Mouse (Mus musculus) neural tube, embryonic 12.5 days (tissue): ENCODE measurements around the gene Car12. TPM values are rescaled to one million over a fixed set of nuclear protein-coding genes. Genes with fewer than 3 reads are reported as not detected.

Experiments used
- ATAC-seq: fragments of 200-750 bp; cut with Nextera tagmentation; 2 replicates; pipeline ENCODE4 v1.8.0; 2017; ENCODE audit warnings: low read depth, mild to moderate bottlenecking, moderate TSS enrichment, moderate library complexity; ENCODE audit not compliant: low FRiP score
- H3K27ac ChIP-seq: fragments of 300-500 bp; sonication (generic); 2 replicates; pipeline ENCODE4 v1.5.1; 2016
- H3K27me3 ChIP-seq: fragments of 300-500 bp; sonication (generic); replicated peaks from 2 replicates; pipeline ENCODE4 v1.6.1; 2016; ENCODE audit warnings: mild to moderate bottlenecking
- H3K36me3 ChIP-seq: fragments of 300-500 bp; sonication (generic); 2 replicates; pipeline ENCODE4 v1.6.1; 2016; ENCODE audit warnings: mild to moderate bottlenecking
- H3K4me1 ChIP-seq: fragments of 300-500 bp; sonication (generic); 2 replicates; pipeline ENCODE4 v1.6.1; 2016
- H3K4me2 ChIP-seq: fragments of 300-500 bp; sonication (generic); replicated peaks from 2 replicates; pipeline ENCODE4 v1.6.1; 2016; ENCODE audit warnings: mild to moderate bottlenecking
- H3K4me3 ChIP-seq: fragments of 300-500 bp; sonication (generic); 2 replicates; pipeline ENCODE4 v1.5.1; 2016
- H3K9ac ChIP-seq: fragments of 300-500 bp; sonication (generic); 2 replicates; pipeline ENCODE4 v1.6.1; 2016; ENCODE audit warnings: mild to moderate bottlenecking
- H3K9me3 ChIP-seq: fragments of 300-500 bp; sonication (generic); 2 replicates; pipeline ENCODE4 v1.6.1; 2016; ENCODE audit warnings: mild to moderate bottlenecking
- WGBS: fragments of 180-500 bp; shearing (Covaris S2); methylation state at CpG from one replicate; pipeline ENCODE4 v1.1.7; 2016; 5-methylcytosine and 5-hydroxymethylcytosine counted together
- polyA plus RNA-seq: library from polyadenylated mRNA; unstranded; fragments of >200 nt; fragmentation: Nextera tagmentation; extraction: Ambion mirVana; gene quantifications from 2 replicates; pipeline ENCODE4 v1.2.1, GENCODE M21; 2016

The Car12 gene
- polyA plus RNA-seq: 0.31 and 0.38 TPM in 2 replicates

DNA sequence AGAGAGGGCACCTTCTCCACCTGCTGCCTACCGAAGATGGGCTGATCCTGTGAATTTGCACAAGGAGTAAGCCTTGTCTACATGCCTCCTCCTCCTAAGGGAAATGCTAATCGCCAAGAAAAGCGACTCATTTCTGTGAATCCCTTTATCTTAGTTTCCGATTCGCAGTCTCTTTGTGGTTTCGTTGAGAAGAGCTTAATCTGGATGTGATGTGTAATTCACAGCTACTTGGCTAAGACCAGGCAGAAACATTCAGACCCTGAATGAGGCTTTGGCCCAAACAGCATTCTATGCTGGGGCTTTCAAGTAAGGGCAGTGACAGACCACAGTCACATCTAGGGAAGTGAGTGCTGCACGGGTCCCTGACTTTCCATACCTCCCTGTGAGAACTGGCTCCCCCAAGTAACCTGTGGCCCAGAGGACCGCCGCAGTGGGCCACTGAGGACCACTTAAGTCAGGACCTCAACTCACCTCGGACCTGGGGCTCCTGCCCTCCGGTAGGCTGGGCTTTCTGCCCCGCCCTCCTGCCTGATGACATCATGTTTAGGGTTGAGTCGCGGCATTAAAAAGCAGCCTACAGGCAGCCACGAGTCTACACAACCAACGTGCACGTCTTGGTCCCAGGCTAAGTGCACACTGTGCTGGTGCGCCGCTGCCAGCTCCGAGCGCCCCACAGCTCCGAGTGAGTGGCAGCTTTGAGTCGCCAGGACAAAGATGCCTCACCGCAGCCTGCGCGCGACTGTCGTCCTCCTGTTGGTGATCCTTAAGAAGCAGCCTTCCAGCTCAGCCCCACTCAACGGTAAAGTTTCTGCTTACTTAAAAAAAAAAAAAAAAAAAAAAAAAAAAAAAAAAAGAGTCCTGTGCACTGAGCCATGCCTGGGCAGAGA is at the start of gene Car12:
Gene Car12, plus strand, starts transcription at position 552 of the 887 bp plus-strand sequence.
- Histone ChIP-seq H3K27ac (no peak within 1 kb of the TSS), H3K9ac (peak within 1 kb of the TSS; percentile 48; the same call in 1 of the 2 replicates)
- WGBS: 14% methylated on average over 29 of the region's 29 CpGs

DNA sequence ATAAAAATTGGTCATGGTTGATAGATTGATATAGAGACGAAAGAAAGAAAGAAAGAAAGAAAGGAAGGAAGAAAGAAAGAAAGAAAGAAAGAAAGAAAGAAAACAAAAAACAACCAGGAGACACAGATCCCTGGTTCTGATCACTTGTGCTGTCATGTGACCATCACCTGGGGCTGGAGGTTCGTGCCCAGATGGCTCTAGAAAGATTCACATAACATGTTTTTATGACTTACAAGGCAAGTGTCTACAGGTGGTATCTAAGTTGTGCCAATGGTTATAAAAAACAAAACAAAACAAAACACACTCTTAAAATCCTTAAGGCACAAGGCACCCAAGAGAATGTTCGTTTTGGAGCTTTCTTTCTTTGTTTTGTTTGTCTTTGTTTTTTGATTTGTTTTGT is 49.7 kb upstream of the Car12 start:
- H3K9me3 ChIP-seq: no peaks in the 10 kb centered on the region
- no peak overlapping the region for H3K4me3 ChIP-seq
- no peaks in the 10 kb centered on the region for H3K27me3 ChIP-seq
- WGBS: 83% methylated on average over 3 of the region's 3 CpGs
- H3K9ac ChIP-seq: no peak overlapping the region
- H3K4me1 ChIP-seq: no peaks in the 10 kb centered on the region
- H3K4me2 ChIP-seq: no peak overlapping the region
- no peak for ATAC-seq
- no peaks in the 10 kb centered on the region for H3K36me3 ChIP-seq
- no peak overlapping the region for H3K27ac ChIP-seq

More for the DNA sequence above, at the start of gene Car12:
- Histone ChIP-seq H3K4me3 (peak within 1 kb of the TSS; percentile 32), H3K4me1 (peaks cover 10% of the 10 kb centered on the region), H3K27me3 (peaks cover 18% of the 10 kb centered on the region), H3K9me3 (no peaks in the 10 kb centered on the region), H3K36me3 (no peaks in the 10 kb centered on the region), H3K4me2 (peak within 1 kb of the TSS; percentile 71)
- ATAC-seq: 0 out of 2 replicates have a peak, but pooled peaks have one; percentile 50

DNA sequence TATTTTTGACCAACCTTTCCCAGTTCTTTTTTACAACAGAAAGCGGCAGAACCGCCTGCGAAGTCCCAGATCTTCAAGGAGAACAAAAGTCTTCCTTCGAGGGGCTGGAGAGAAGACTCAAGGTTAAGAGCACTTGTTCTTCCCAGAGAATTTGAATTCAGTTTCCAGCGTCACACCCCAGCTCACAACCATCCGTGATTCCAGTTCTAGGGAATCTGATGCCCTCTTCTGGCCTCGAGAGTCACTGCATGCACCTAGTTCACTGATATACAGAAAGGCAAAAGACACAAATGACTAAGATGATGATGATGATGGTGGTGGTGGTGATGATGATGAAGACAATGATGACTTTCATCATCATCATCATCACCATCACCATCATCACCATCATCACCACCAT is 48.9 kb upstream of the Car12 start:
- ATAC-seq: no peak
- Histone ChIP-seq H3K27me3 (no peaks in the 10 kb centered on the region), H3K4me3 (no peak overlapping the region), H3K9ac (no peak overlapping the region), H3K4me1 (no peaks in the 10 kb centered on the region), H3K4me2 (no peak overlapping the region), H3K36me3 (no peaks in the 10 kb centered on the region), H3K9me3 (no peaks in the 10 kb centered on the region), H3K27ac (no peak overlapping the region)
- 84% methylated on average over 7 of the region's 7 CpGs for WGBS

DNA sequence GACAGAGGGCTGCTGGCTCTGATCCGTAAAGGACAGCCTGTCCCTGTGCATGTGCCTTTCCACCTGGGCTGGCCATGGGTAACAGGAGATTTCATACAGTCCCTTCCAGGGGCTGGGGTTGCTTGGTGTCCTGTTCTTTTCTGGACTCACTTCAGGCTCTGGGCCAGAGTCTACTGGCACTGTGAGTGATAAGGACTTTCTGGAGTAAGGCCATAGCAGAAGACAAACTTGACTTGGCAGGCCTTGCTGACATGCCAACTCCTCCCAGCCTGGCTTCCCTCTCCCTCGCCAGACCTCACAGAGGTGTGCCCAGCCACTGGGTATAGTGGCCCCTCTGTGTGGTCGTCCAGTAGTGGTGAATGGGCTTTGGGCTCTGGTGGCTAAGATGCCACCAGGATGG is 47.3 kb upstream of the Car12 start:
- Histone ChIP-seq H3K9ac (no peak overlapping the region), H3K4me1 (no peaks in the 10 kb centered on the region), H3K27me3 (no peaks in the 10 kb centered on the region), H3K36me3 (no peaks in the 10 kb centered on the region), H3K4me2 (no peak overlapping the region), H3K9me3 (no peaks in the 10 kb centered on the region), H3K27ac (no peak overlapping the region), H3K4me3 (no peak overlapping the region)
- ATAC-seq: no peak
- 84% methylated on average over 3 of the region's 3 CpGs for WGBS

DNA sequence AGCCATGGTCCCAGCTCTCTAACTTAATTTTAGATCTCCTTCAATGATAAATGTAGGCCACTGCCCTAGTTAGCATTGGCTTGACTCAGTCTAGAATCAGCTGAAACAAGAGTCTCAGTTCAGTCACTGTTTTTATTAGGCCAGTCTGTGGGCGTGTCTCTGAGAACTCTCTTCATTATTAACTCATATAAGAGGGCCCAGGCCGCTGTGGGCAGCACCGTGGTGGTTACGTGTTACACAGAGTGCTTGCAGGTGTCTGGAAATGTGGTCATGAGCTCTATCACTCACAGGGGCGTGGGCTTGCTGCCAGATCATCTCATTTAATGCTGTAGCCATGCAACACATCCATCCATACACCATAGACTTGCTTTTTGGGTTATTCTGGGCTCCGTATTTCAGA is 46.4 kb upstream of the Car12 start:
- Histone ChIP-seq H3K27me3 (no peaks in the 10 kb centered on the region), H3K4me3 (no peak overlapping the region), H3K36me3 (no peaks in the 10 kb centered on the region), H3K27ac (no peak overlapping the region), H3K4me1 (no peaks in the 10 kb centered on the region), H3K9ac (no peak overlapping the region), H3K9me3 (no peaks in the 10 kb centered on the region), H3K4me2 (no peak overlapping the region)
- 78% methylated on average over 6 of the region's 6 CpGs for WGBS
- no peak for ATAC-seq

DNA sequence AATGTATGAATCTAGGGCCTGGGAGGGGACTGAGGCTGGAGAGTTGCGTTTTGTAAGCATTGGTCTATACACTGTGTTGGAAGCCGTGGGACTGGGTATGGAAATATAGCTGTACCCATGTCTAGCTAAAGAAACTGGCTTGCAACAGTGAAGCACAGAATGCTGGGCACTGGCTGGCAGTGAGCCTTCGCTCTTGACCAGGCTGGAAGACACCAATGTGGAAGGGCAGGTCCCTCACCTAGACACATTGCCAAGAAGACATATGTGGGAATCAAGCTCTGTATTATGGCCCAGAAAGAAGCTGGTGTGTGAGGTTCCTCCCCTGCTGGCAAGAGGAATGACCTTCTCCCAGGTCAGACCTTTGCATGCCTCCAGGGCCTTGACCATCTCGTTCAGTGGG is 45.6 kb upstream of the Car12 start:
- Histone ChIP-seq H3K4me3 (no peak overlapping the region), H3K9ac (no peak overlapping the region), H3K27ac (no peak overlapping the region), H3K27me3 (no peaks in the 10 kb centered on the region), H3K36me3 (no peaks in the 10 kb centered on the region), H3K9me3 (no peaks in the 10 kb centered on the region), H3K4me2 (no peak overlapping the region), H3K4me1 (no peaks in the 10 kb centered on the region)
- no peak for ATAC-seq
- 90% methylated on average over 4 of the region's 4 CpGs for WGBS

DNA sequence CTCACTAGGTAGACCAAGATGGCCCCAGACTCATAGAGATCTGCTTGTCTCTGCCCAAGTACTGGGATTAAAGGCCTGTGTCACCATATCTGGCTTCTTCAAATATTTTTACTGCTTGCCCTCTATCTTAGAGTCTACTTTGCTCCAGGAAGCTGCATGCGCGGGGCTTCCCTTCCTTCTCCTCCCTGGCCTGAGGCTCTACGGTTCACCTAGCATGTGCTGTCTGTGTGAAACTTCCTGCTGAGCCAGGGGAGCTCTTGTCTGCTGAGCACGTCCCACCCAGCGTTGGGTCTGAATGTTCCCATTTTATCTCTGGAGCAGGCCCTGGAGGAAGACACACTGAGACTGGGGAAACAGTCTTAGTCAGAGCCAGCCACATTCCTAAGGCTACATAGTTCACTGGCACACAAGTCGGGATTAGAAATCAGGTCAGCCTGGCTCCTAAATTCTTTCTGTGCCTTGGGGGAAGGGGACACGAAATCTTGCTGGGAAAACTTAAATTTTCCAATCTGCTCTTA is 43.9 kb upstream of the Car12 start:
- Histone ChIP-seq H3K36me3 (no peaks in the 10 kb centered on the region), H3K9me3 (no peaks in the 10 kb centered on the region), H3K4me3 (no peak overlapping the region), H3K4me2 (no peak overlapping the region), H3K9ac (no peak overlapping the region), H3K4me1 (no peaks in the 10 kb centered on the region), H3K27me3 (no peaks in the 10 kb centered on the region), H3K27ac (no peak overlapping the region)
- WGBS: 57% methylated on average over 7 of the region's 7 CpGs
- no peak for ATAC-seq

DNA sequence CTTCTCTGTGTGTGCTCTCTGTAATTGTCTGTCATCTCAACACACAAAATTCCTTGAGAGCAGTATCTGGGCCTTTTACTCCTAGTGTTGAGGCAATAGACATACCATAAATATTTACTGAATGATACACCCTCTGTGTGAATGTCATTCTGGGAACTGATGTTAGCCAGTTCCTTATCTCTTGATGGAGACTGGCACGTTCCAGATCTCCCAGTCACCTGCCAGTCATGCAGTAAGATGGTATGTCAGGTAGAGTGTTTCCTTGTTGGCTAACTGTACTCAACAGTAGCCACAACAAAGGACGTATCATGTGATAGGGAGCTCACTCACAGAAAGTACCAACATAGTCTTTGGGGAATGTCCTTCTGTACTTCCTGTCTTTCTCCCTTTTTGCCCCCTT is 39.7 kb upstream of the Car12 start:
- no peak for ATAC-seq
- no peak overlapping the region for H3K4me2 ChIP-seq

DNA sequence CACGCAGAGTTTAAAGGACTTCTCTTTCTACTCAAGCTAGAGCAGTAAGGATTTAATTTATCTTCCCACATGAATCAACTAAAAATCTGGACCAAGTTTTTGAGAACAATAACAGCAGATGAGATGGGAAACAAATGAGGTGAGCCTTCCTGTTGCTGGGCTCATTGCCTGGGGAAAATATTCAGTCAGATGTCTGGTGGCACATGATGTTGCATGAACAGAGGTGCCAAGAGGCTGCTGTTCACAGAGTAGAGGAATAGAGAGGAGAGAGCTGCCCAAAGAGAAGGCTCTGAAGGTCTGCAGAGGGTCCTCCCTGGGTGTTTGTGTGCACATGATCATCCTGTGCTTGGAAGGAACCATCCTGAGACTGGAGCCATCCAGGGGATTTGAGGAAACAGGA is 37.9 kb upstream of the Car12 start:
- Histone ChIP-seq H3K9ac (no peak overlapping the region), H3K27me3 (no peaks in the 10 kb centered on the region), H3K4me1 (no peaks in the 10 kb centered on the region), H3K9me3 (no peaks in the 10 kb centered on the region), H3K4me2 (no peak overlapping the region), H3K4me3 (no peak overlapping the region), H3K27ac (no peak overlapping the region), H3K36me3 (no peaks in the 10 kb centered on the region)
- 90% methylated on average over 1 of the region's 1 CpGs for WGBS
- no peak for ATAC-seq

More for the DNA sequence above, 39.7 kb upstream of the Car12 start:
- Histone ChIP-seq H3K4me3 (no peak overlapping the region), H3K36me3 (no peaks in the 10 kb centered on the region), H3K4me1 (no peaks in the 10 kb centered on the region), H3K9ac (no peak overlapping the region), H3K27ac (no peak overlapping the region), H3K9me3 (no peaks in the 10 kb centered on the region), H3K27me3 (no peaks in the 10 kb centered on the region)
- 72% methylated on average over 2 of the region's 2 CpGs for WGBS

DNA sequence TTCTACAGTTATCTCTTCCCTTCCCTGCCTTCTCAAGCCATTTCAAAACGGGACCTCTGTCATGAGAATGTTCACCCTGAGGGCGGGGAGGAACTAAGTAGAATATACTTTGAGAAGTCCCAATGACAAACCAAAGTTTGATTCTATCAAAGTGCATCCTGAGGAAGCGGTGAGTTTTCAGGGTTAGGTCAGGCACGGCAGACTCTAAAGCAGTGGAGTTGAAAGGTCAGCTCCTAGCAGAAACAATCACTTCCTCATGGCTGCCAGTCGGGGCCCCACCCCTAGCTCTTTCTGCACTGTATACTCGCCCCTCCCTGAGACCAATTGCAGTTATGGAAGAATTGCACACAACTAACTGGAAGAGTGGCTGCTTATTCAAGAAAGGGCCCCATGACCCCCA is 33.4 kb upstream of the Car12 start:
- H3K4me2 ChIP-seq: no peak overlapping the region
- H3K9me3 ChIP-seq: no peaks in the 10 kb centered on the region

DNA sequence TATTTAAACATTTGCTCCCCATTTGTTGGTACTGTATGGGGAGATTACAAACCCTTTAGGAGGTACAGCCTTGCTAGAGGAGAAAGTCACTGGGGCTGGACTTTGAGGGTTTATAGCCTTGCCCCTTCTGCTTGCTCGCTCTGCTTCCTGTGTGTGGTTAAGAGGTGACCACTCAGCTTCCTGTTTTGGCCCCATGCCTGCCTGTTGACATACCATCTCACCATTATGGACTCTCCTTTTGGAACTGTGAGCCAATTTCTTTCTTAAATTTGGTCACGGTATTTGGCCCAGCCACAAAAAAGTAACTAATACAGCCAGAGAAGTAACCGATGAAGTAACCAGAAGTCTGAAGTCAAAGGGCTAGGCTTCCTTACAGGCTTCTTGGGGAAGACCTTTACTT is 30.7 kb upstream of the Car12 start:
- Histone ChIP-seq H3K9ac (no peak overlapping the region), H3K4me1 (no peaks in the 10 kb centered on the region), H3K4me3 (no peak overlapping the region), H3K27me3 (no peaks in the 10 kb centered on the region), H3K36me3 (no peaks in the 10 kb centered on the region), H3K27ac (no peak overlapping the region), H3K9me3 (no peaks in the 10 kb centered on the region), H3K4me2 (no peak overlapping the region)
- WGBS: 93% methylated on average over 3 of the region's 3 CpGs
- ATAC-seq: no peak

More for the DNA sequence above, 33.4 kb upstream of the Car12 start:
- H3K27ac ChIP-seq: no peak overlapping the region
- no peak overlapping the region for H3K4me3 ChIP-seq
- H3K9ac ChIP-seq: no peak overlapping the region
- no peaks in the 10 kb centered on the region for H3K36me3 ChIP-seq
- no peaks in the 10 kb centered on the region for H3K27me3 ChIP-seq
- no peaks in the 10 kb centered on the region for H3K4me1 ChIP-seq
- ATAC-seq: no peak
- 68% methylated on average over 6 of the region's 6 CpGs for WGBS

DNA sequence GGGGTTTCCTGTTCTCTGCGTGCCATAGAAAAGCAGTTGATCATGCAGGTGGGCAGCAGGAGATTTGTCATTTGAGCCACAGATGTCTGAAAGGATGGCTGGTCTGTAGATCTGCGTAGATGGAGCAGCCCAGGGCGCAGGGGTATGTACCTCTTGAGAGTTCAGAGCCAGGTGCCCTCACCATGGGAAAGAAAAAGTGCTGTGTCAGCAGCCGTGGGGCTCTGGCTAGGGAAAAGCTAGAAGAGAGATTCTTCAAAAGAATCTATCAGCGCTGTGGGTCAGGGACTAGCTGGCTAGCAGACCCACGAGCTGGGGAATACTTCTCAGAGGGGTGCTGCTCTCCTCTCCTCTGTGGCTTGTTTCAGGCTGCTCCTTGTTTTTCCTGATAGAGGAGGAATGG is 27.8 kb upstream of the Car12 start:
- Histone ChIP-seq H3K27ac (no peak overlapping the region), H3K9me3 (no peaks in the 10 kb centered on the region), H3K9ac (no peak overlapping the region), H3K4me1 (no peaks in the 10 kb centered on the region), H3K27me3 (no peaks in the 10 kb centered on the region), H3K4me3 (no peak overlapping the region), H3K4me2 (no peak overlapping the region), H3K36me3 (no peaks in the 10 kb centered on the region)
- WGBS: 85% methylated on average over 6 of the region's 6 CpGs
- ATAC-seq: no peak

DNA sequence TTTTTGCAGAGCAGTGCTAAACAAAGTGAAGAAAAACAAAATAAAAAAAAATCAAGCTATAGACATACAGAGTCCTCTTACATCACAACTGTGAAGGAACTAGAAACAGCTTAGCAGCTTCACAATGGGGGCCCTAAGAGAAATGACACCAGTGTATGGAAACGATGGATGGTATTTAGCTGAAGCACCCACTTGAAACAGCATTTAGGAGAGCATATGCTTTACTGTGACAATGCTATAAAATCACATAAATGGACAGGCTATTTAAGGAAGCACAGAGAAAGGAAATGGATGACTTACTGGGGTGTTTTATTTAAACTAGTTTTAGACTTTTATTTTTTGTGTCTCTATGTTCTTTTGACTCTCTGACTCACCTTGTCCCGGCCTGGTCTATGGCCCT is 25.8 kb upstream of the Car12 start:
- Histone ChIP-seq H3K36me3 (no peaks in the 10 kb centered on the region), H3K27me3 (no peaks in the 10 kb centered on the region), H3K9me3 (no peaks in the 10 kb centered on the region), H3K9ac (no peak overlapping the region), H3K27ac (no peak overlapping the region), H3K4me1 (no peaks in the 10 kb centered on the region), H3K4me2 (no peak overlapping the region), H3K4me3 (no peak overlapping the region)
- 90% methylated on average over 2 of the region's 2 CpGs for WGBS
- no peak for ATAC-seq
